Mouse (Mus musculus) bone marrow macrophage, adult 2 months (primary cell): Measurements from ENCODE around the gene Tshz2. TPM values are rescaled to one million over a fixed set of nuclear protein-coding genes. Genes with fewer than 3 reads are reported as not detected.

ENCODE experiments used
- H3K27ac ChIP-seq: 2 replicates; pipeline ENCODE4 v1.5.1; 2012; ENCODE audit warnings: low read depth, low read length; ENCODE audit not compliant: insufficient read depth
- H3K4me1 ChIP-seq: 2 replicates; pipeline ENCODE4 v1.6.1; 2012; ENCODE audit warnings: low read length; ENCODE audit not compliant: control insufficient read depth, insufficient read depth
- H3K4me3 ChIP-seq: 2 replicates; pipeline ENCODE4 v1.5.1; 2012; ENCODE audit warnings: mild to moderate bottlenecking, low read length, moderate library complexity; ENCODE audit not compliant: insufficient read depth
- CTCF ChIP-seq: IDR thresholded peaks from 2 replicates; pipeline ENCODE4 v1.5.1; 2012; ENCODE audit warnings: low read depth, mild to moderate bottlenecking, low read length, moderate library complexity
- POLR2A ChIP-seq: IDR thresholded peaks from 2 replicates; pipeline ENCODE4 v1.6.1; 2012; ENCODE audit warnings: mild to moderate bottlenecking, low read depth, low read length, borderline replicate concordance
- polyA plus RNA-seq: library from polyadenylated mRNA; stranded (reverse); fragments of >200 nt; gene quantifications from 2 replicates; pipeline ENCODE4 v1.2.4, GENCODE M21; 2012; ENCODE audit not compliant: missing spikeins, insufficient read depth, insufficient read length

Tshz2 gene
- polyA plus RNA-seq, 1 experiment, result not detected

- Histone ChIP-seq H3K4me3 (no peak overlapping the region), H3K4me1 (no peaks in the 10 kb centered on the region), H3K27ac (no peak overlapping the region)
- TF ChIP-seq CTCF (no peak), POLR2A (no peak)
Measured at GRCm38 (mm10) chr2:169750574-169751491, 118.0 kb downstream of the Tshz2 start.

GRCm38 (mm10) chr2:169752126-169752525 lies 119.3 kb downstream of the Tshz2 start:
- TF ChIP-seq POLR2A, result no peak
- TF ChIP-seq CTCF, result no peak
- Histone ChIP-seq H3K4me1 (no peaks in the 10 kb centered on the region), H3K27ac (no peak overlapping the region), H3K4me3 (no peak overlapping the region)

- H3K4me3 ChIP-seq, result no peak overlapping the region
- TF ChIP-seq CTCF (no peak), POLR2A (no peak)
- no peaks in the 10 kb centered on the region for H3K4me1 ChIP-seq
- H3K27ac ChIP-seq, result no peak overlapping the region
Measured at GRCm38 (mm10) chr2:169753432-169753831, 120.6 kb downstream of the Tshz2 start.

GRCm38 (mm10) chr2:169755091-169755490 lies 122.3 kb downstream of the Tshz2 start:
- TF ChIP-seq POLR2A (no peak), CTCF (no peak)
- H3K4me3 ChIP-seq, result no peak overlapping the region
- H3K4me1 ChIP-seq, result no peaks in the 10 kb centered on the region
- H3K27ac ChIP-seq, result no peak overlapping the region

GRCm38 (mm10) chr2:169758120-169758519 lies 125.3 kb downstream of the Tshz2 start:
- TF ChIP-seq POLR2A (no peak), CTCF (no peak)
- H3K4me1 ChIP-seq, result no peaks in the 10 kb centered on the region
- no peak overlapping the region for H3K27ac ChIP-seq
- H3K4me3 ChIP-seq, result no peak overlapping the region

GRCm38 (mm10) chr2:169760117-169760516 lies 127.3 kb downstream of the Tshz2 start:
- TF ChIP-seq POLR2A, result no peak
- no peak for TF ChIP-seq CTCF
- Histone ChIP-seq H3K4me1 (no peaks in the 10 kb centered on the region), H3K4me3 (no peak overlapping the region), H3K27ac (no peak overlapping the region)

- TF ChIP-seq POLR2A, result no peak
- no peak for TF ChIP-seq CTCF
- no peak overlapping the region for H3K27ac ChIP-seq
Measured at GRCm38 (mm10) chr2:169761726-169762125, 128.9 kb downstream of the Tshz2 start.

GRCm38 (mm10) chr2:169762301-169762700 lies 129.5 kb downstream of the Tshz2 start:
- Histone ChIP-seq H3K4me1 (no peaks in the 10 kb centered on the region), H3K4me3 (no peak overlapping the region), H3K27ac (no peak overlapping the region)
- no peak for TF ChIP-seq POLR2A
- no peak for TF ChIP-seq CTCF

More at GRCm38 (mm10) chr2:169761726-169762125, 128.9 kb downstream of the Tshz2 start:
- Histone ChIP-seq H3K4me3 (no peak overlapping the region), H3K4me1 (no peaks in the 10 kb centered on the region)

- TF ChIP-seq POLR2A (no peak), CTCF (no peak)
- Histone ChIP-seq H3K27ac (no peak overlapping the region), H3K4me3 (no peak overlapping the region), H3K4me1 (no peaks in the 10 kb centered on the region)
Measured at GRCm38 (mm10) chr2:169763716-169764115, 130.9 kb downstream of the Tshz2 start.

- H3K27ac ChIP-seq, result no peak overlapping the region
- TF ChIP-seq CTCF (no peak), POLR2A (no peak)
- no peak overlapping the region for H3K4me3 ChIP-seq
- H3K4me1 ChIP-seq, result no peaks in the 10 kb centered on the region
Measured at GRCm38 (mm10) chr2:169766247-169766646, 133.4 kb downstream of the Tshz2 start.
